Mouse (Mus musculus) liver, embryonic 16.5 days (tissue): ENCODE data around the gene Galk2. TPM values are rescaled to one million over a fixed set of nuclear protein-coding genes. Genes with fewer than 3 reads are reported as not detected.
A peak's percentile ranks its signal among the peaks of the same experiment; 100 is the strongest.

Experiments used
- ATAC-seq: fragments of 200-750 bp; cut with Nextera tagmentation; 2 replicates; pipeline ENCODE4 v1.8.0; 2017; ENCODE audit warnings: low read depth, mild to moderate bottlenecking, moderate number of reproducible peaks, moderate library complexity
- H3K27ac ChIP-seq: fragments of 300-500 bp; sonication (generic); 2 replicates; pipeline ENCODE4 v1.5.1; 2014; ENCODE audit warnings: mild to moderate bottlenecking, low read length
- H3K27me3 ChIP-seq: fragments of 300-500 bp; sonication (generic); 2 replicates; pipeline ENCODE4 v1.6.1; 2014; ENCODE audit warnings: low read depth, low read length, mixed read lengths; ENCODE audit not compliant: control insufficient read depth, insufficient read depth
- H3K36me3 ChIP-seq: fragments of 300-500 bp; sonication (generic); 2 replicates; pipeline ENCODE4 v1.6.1; 2014; ENCODE audit warnings: mild to moderate bottlenecking; ENCODE audit not compliant: control insufficient read depth, insufficient read depth
- H3K4me1 ChIP-seq: fragments of 300-500 bp; sonication (generic); 2 replicates; pipeline ENCODE4 v1.6.1; 2014; ENCODE audit warnings: low read depth, low read length, mixed read lengths; ENCODE audit not compliant: control insufficient read depth
- H3K4me2 ChIP-seq: fragments of 300-500 bp; sonication (generic); 2 replicates; pipeline ENCODE4 v1.6.1; 2014; ENCODE audit warnings: low read depth, low read length, mixed read lengths
- H3K4me3 ChIP-seq: fragments of 300-500 bp; sonication (generic); 2 replicates; pipeline ENCODE4 v1.5.1; 2014; ENCODE audit warnings: low read depth, mild to moderate bottlenecking, low read length
- H3K9ac ChIP-seq: fragments of 300-500 bp; sonication (generic); 2 replicates; pipeline ENCODE4 v1.6.1; 2014; ENCODE audit warnings: low read depth, low read length
- H3K9me3 ChIP-seq: fragments of 300-500 bp; sonication (generic); replicated peaks from 2 replicates; pipeline ENCODE4 v1.6.1; 2016; ENCODE audit warnings: low read length; ENCODE audit not compliant: control insufficient read depth
- WGBS: fragments of 180-500 bp; shearing (Covaris S2); extraction: QIAGEN DNeasy Blood & Tissue Kit; methylation state at CpG from one replicate; pipeline ENCODE4 v1.1.7; 2014; ENCODE audit not compliant: insufficient replicate concordance; 5-methylcytosine and 5-hydroxymethylcytosine counted together
- polyA plus RNA-seq: library from polyadenylated mRNA; unstranded; fragments of >200 nt; fragmentation: Nextera tagmentation; extraction: Ambion mirVana; gene quantifications from 2 replicates; pipeline ENCODE4 v1.2.1, GENCODE M21; 2015

The Galk2 gene
- 8.4 and 9.4 TPM in 2 replicates for polyA plus RNA-seq

DNA sequence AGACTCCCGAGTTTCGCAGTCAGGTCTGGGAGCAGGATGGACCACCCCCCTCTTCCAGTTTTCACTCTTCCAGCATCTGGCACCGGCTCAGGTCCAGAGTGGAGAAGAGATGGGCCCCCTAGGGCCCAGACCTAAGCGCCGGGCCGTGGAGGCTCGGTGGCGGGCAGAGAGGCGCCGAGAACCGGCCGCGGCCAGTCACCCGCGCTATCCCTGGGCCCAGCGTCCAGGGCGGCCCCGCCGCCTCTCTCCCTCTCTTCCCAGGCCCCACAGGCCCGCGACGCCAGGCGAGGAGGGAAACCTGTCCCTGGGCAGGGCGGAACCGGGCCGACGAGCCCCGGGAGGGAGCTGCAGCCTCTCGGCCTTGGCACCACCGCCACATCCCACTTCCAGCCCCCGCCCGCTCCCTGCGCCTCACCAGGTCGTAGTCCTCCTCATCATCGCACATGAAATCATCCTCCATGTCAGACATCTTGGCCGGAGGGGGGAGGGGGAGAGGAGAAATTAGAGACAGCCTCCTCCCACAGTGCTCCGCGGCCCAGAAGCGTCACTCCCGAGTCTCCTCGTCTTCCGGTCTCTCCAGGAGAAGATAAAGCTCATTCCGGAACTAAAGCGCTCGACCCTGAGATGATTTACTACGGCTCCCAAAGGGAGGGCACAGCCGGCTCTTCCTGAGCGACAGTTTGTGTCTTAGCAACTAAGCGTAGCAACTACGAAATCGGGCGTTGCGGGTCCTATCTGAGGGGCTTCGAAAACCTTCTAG, at the start of gene Galk2, which contains the start of gene Cops2:
Gene Galk2 (plus strand): TSS at position 589 of the 760 bp plus-strand sequence.
Gene Cops2 (minus strand): TSS at position 619 of the 760 bp plus-strand sequence.
- peak within 1 kb of the TSS; percentile 68 for H3K4me2 ChIP-seq
- H3K27me3 ChIP-seq = no peaks in the 10 kb centered on the region
- peak; percentile 99 for ATAC-seq
- H3K4me1 ChIP-seq = peaks cover 16% of the 10 kb centered on the region
- WGBS = under 1% methylated on average over 51 of the region's 54 CpGs
- H3K9ac ChIP-seq = peak within 1 kb of the TSS; percentile 100
- H3K27ac ChIP-seq = peak within 1 kb of the TSS; percentile 89
- peak within 1 kb of the TSS; percentile 100 for H3K4me3 ChIP-seq
- no peaks in the 10 kb centered on the region for H3K36me3 ChIP-seq
- H3K9me3 ChIP-seq = no peaks in the 10 kb centered on the region

DNA sequence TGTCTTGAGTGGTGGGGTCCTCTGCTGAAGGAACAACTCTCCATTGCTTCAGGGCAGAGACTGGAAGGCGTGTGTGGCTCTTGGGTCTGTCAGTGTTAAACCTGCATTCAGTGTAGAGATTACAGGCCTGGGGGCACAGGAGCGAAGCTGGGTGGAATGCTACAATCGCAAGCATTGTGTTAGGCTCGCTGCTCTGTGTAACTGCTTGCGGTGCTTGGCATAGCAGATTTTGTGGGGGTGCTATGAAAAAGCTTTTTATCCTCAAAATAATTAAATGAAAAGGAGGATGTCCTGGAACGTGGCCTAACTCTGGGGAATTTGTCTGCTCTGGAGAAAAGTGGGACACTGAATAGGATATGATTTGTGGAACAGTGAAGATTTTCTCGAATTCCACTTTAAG, 49.4 kb upstream of the Galk2 start:
- Histone ChIP-seq H3K9me3 (no peaks in the 10 kb centered on the region), H3K9ac (no peak overlapping the region), H3K4me1 (no peaks in the 10 kb centered on the region), H3K4me3 (no peak overlapping the region), H3K36me3 (no peaks in the 10 kb centered on the region), H3K4me2 (no peak overlapping the region), H3K27me3 (no peaks in the 10 kb centered on the region), H3K27ac (no peak overlapping the region)
- no peak for ATAC-seq
- whole genome bisulfite sequencing = 73% methylated on average over 7 of the region's 7 CpGs

DNA sequence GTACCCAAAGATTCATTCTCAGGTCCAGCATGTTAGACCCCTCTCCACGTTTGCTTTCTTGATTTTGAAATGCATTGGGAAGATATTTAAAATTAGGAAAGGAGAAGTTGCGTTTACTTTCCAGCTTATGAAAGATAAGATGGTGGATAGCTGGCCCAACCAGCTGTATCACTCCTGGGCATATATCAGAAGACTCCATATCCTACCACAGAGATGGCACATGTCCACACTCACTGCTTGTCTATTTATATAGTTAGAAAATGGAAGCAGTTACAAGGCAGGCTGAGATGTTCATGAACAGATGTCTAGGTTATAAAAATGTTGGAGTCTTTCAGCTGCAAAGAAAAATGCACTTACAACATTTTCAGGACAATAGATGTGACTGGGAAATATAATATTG, 47.6 kb upstream of the Galk2 start:
- H3K27me3 ChIP-seq = no peaks in the 10 kb centered on the region
- WGBS = 17% methylated on average over 2 of the region's 2 CpGs
- H3K9ac ChIP-seq = no peak overlapping the region
- no peaks in the 10 kb centered on the region for H3K4me1 ChIP-seq
- H3K9me3 ChIP-seq = no peaks in the 10 kb centered on the region
- H3K36me3 ChIP-seq = no peaks in the 10 kb centered on the region
- H3K4me3 ChIP-seq = no peak overlapping the region
- no peak for ATAC-seq
- H3K4me2 ChIP-seq = no peak overlapping the region
- no peak overlapping the region for H3K27ac ChIP-seq

DNA sequence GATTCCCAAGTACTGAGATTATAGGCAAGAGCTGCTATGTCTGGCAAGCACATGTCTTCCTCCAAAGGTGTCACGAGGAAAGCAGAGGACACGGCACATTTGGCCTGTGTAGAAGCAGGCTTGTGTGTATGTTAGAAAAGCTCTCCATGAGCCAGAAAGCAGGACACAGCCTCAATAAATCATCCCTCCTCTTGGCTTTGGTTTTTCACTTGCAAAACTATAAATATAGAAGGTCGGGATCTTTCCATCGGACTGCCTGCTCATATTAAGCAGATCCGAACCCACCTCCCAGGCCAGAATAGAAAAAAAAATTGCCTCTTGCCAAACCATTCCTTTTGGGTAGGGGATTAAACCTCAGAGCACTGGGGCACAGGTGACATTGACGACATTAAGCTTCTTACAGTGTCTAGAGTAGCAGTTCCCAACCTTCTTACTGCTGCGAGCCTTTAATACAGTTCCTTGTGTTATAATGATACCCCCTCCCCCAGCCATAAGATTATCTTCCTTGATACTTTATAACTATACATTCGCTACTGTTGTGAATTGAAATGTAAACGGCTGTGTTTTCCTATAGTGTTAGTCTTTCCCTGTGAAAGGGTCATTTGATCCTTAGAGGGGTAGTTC, 44.8 kb upstream of the Galk2 start:
- Histone ChIP-seq H3K4me3 (no peak overlapping the region), H3K4me1 (no peaks in the 10 kb centered on the region), H3K27me3 (no peaks in the 10 kb centered on the region), H3K4me2 (no peak overlapping the region), H3K9me3 (no peaks in the 10 kb centered on the region), H3K36me3 (no peaks in the 10 kb centered on the region), H3K9ac (no peak overlapping the region), H3K27ac (no peak overlapping the region)
- 57% methylated on average over 9 of the region's 9 CpGs for WGBS
- ATAC-seq = no peak

DNA sequence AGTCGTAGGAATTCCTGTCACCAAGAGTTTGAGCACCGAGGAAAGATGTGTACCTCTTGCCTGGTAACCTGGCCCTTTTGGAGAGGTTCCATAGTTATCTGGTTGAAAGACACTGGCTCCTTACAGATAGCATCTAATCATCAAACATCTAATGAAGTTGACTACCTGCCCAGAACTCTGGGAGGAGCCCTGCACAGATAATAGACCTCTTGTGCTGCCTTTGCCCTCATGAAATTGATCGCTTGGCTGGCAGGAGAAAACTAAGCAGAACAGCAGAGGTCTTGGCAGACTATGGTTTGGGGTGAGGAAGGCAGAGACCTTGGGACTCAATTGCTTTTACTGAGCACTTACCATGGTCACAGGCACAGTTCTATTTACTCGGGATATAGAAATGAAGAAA, 38.5 kb upstream of the Galk2 start:
- WGBS = 55% methylated on average over 4 of the region's 4 CpGs
- no peak overlapping the region for H3K4me2 ChIP-seq
- H3K9me3 ChIP-seq = no peaks in the 10 kb centered on the region
- H3K36me3 ChIP-seq = no peaks in the 10 kb centered on the region
- no peaks in the 10 kb centered on the region for H3K27me3 ChIP-seq
- H3K9ac ChIP-seq = no peak overlapping the region
- H3K4me1 ChIP-seq = no peaks in the 10 kb centered on the region
- no peak overlapping the region for H3K4me3 ChIP-seq
- no peak overlapping the region for H3K27ac ChIP-seq
- ATAC-seq = no peak

DNA sequence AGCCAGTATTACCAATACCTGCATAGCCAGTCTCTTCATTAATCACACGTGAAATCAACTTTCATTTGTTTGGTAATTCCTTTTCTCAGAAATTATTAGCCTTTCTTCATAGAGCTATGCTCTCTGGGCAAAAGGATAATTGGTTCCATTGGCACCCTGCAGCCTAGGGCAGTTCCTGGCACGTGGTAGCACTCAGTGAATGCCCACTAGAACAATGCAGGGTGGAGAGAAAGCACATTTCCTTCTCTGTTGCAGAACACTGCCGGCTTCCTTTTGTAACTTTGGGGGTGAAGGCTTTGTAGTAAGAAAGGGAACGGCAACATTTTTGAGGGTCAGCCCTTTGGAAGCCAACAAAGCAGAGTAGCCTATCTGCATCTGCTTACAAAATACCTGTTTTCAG, 32.7 kb upstream of the Galk2 start:
- H3K27me3 ChIP-seq = no peaks in the 10 kb centered on the region
- no peaks in the 10 kb centered on the region for H3K9me3 ChIP-seq
- H3K27ac ChIP-seq = no peak overlapping the region
- H3K4me1 ChIP-seq = no peaks in the 10 kb centered on the region
- H3K4me3 ChIP-seq = no peak overlapping the region
- no peak overlapping the region for H3K4me2 ChIP-seq
- H3K9ac ChIP-seq = no peak overlapping the region
- WGBS = 53% methylated on average over 4 of the region's 4 CpGs
- ATAC-seq = no peak
- 0 out of 2 replicates have a peak, but pooled peaks cover 2% of the 10 kb centered on the region for H3K36me3 ChIP-seq

DNA sequence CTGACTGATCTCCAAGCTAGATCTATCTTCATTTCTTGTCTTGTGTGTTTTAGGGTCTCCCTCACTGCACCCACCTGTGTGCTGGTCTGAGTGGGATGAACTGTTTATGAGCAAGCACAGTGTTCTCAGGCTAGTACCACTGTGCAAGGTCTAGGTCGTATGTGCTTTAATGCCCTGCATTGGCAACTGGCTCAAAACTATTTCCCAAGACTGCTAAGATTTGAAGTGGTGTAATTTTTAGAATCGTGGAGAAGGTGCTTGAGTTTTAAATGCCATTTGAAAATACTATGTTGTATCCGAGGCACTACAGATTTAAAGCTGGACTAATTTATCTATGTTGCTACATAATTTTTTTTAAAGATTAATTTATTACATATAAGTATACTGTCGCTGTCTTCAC, 31.0 kb upstream of the Galk2 start:
- Histone ChIP-seq H3K27ac (no peak overlapping the region), H3K27me3 (no peaks in the 10 kb centered on the region), H3K9me3 (no peaks in the 10 kb centered on the region), H3K9ac (no peak overlapping the region), H3K36me3 (peaks cover 15% of the 10 kb centered on the region), H3K4me2 (no peak overlapping the region), H3K4me3 (no peak overlapping the region), H3K4me1 (no peaks in the 10 kb centered on the region)
- WGBS = 76% methylated on average over 4 of the region's 4 CpGs
- ATAC-seq = no peak

DNA sequence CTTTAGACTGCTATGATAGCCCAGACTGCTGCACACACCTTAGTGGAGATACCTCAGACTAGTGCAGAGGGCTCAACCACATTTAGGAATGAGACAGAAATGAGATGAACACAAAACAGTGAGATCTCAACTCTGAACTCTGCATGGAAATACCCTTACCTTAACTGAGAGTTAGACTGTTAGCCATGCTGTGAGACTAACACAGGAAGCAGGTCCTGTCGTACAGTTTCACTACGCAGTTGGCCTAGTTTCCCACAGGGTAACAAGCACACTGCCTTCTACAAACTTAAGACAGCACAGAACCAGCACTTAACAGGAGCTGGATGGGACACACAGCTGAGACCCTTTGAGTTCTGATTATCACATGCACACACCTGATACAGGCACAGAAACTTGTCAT, 29.0 kb upstream of the Galk2 start:
- Histone ChIP-seq H3K9me3 (no peaks in the 10 kb centered on the region), H3K36me3 (peaks cover 29% of the 10 kb centered on the region), H3K4me3 (no peak overlapping the region), H3K27me3 (no peaks in the 10 kb centered on the region), H3K27ac (no peak overlapping the region), H3K9ac (no peak overlapping the region), H3K4me1 (no peaks in the 10 kb centered on the region), H3K4me2 (no peak overlapping the region)
- no peak for ATAC-seq
- 83% methylated on average over 2 of the region's 2 CpGs for WGBS

DNA sequence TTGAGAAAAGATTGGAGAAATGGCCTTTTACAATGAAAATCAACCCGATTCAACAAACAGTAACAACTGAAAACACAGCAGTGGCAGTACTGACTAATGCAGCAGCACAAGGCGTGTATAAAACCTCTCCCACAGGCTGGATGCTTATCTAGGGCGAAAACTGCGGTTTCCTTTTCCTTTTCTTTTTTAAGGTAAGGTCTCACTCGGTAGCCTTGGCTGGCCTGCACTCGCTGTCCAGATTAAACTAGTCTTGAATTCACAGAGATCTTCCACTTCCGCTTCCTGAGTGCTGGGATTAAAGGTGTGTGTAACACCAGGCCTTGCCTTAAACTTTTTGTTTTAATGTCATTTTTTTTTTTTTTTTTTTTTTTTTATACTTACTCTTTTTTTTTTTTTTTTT, 20.8 kb upstream of the Galk2 start:
- H3K4me3 ChIP-seq = no peak overlapping the region
- H3K36me3 ChIP-seq = peaks cover 52% of the 10 kb centered on the region
- 69% methylated on average over 7 of the region's 7 CpGs for WGBS
- H3K9me3 ChIP-seq = no peaks in the 10 kb centered on the region
- H3K27me3 ChIP-seq = no peaks in the 10 kb centered on the region
- H3K4me2 ChIP-seq = no peak overlapping the region
- no peaks in the 10 kb centered on the region for H3K4me1 ChIP-seq
- no peak overlapping the region for H3K27ac ChIP-seq
- no peak overlapping the region for H3K9ac ChIP-seq
- ATAC-seq = no peak
